Mouse (Mus musculus) natural killer cell, adult 2 months (primary cell): ENCODE measurements around the gene Vip.
A peak's percentile ranks its signal among the peaks of the same experiment; 100 is the strongest.

Source experiments
- DNase-seq, 2 experiments: peaks; one replicate each; pipeline ENCODE4 v3.0.0; 2022; ENCODE audit warnings: low spot score in 2 of 2

Vip gene

GRCm38 (mm10) chr10:5639112-5639511 lies at the start of gene Vip:
TSS of gene Vip (plus strand) at chr10:5639218.
- no peak for DNase-seq

GRCm38 (mm10) chr10:5591061-5591460 lies 48.0 kb upstream of the Vip start:
- DNase-seq = no peak

GRCm38 (mm10) chr10:5591996-5592395 lies 47.0 kb upstream of the Vip start:
- DNase-seq = no peak

GRCm38 (mm10) chr10:5593464-5593863 lies 45.6 kb upstream of the Vip start, which contains the start of gene Myct1:
TSS of gene Myct1 (plus strand) at chr10:5593775.
- DNase-seq = no peak

GRCm38 (mm10) chr10:5594457-5594856 lies 44.6 kb upstream of the Vip start:
- DNase-seq = no peak

GRCm38 (mm10) chr10:5596559-5596958 lies 42.5 kb upstream of the Vip start:
- no peak for DNase-seq

GRCm38 (mm10) chr10:5600123-5600522 lies 38.9 kb upstream of the Vip start:
- peak; percentile 64 to 66 for DNase-seq

GRCm38 (mm10) chr10:5603512-5603911 lies 35.5 kb upstream of the Vip start:
- DNase-seq = peak; percentile 63 to 76

- no peak for DNase-seq
These were observed 34.6 kb upstream of the Vip start for GRCm38 (mm10) chr10:5604371-5604770.

GRCm38 (mm10) chr10:5608874-5609273 lies 30.1 kb upstream of the Vip start:
- no peak for DNase-seq

- no peak for DNase-seq
These were observed 23.6 kb upstream of the Vip start for GRCm38 (mm10) chr10:5615186-5616040.

GRCm38 (mm10) chr10:5626268-5626667 lies 12.8 kb upstream of the Vip start:
- DNase-seq = no peak

- DNase-seq = no peak
These were observed 5.3 kb upstream of the Vip start for GRCm38 (mm10) chr10:5633672-5634200.

- DNase-seq = peak; percentile 1 to 5
These were observed 4.7 kb upstream of the Vip start for GRCm38 (mm10) chr10:5634336-5634735.

- no peak for DNase-seq
These were observed 1.7 kb upstream of the Vip start for GRCm38 (mm10) chr10:5637322-5637721.

- DNase-seq = no peak
These were observed 42.3 kb downstream of the Vip start for GRCm38 (mm10) chr10:5681275-5681674.

GRCm38 (mm10) chr10:5685608-5686007 lies 46.6 kb downstream of the Vip start:
- no peak for DNase-seq

- no peak for DNase-seq
These were observed 55.3 kb downstream of the Vip start for GRCm38 (mm10) chr10:5694351-5694750.
